In genomic region chr17:14225982-14226652, GRCm38 (mm10) we compare ENCODE assay signal across 21 mouse cellular contexts. TPM values are rescaled to one million over a fixed set of nuclear protein-coding genes. Genes with fewer than 3 reads are reported as not detected.
A peak's percentile ranks its signal among the peaks of the same experiment; 100 is the strongest.
DNase-seq lines count a peak whose midpoint lies in the region; ATAC-seq and TF ChIP-seq lines count a peak whose summit lies in the region.
"Had no signal": no experiment of that assay in that cellular context is flagged by ENCODE, and none has a peak within 500 bp of the region (broad histone marks: within the 10 kb centered on the region; RNA-seq: fewer than 3 reads in every experiment).

No protein-coding gene starts in this region.

- no peak overlapping the region for H3K4me2 ChIP-seq in forebrain, embryonic 11.5 days (ENCODE audit: low read depth, low read length, severe bottlenecking)
- H3K4me2 ChIP-seq in embryonic facial prominence, embryonic 12.5 days (replicated peaks) = no peak overlapping the region
- no peak overlapping the region; the same call in 1 of the 2 replicates for H3K4me2 ChIP-seq in intestine, postnatal 0 days (replicated peaks; ENCODE audit: low read depth)
- H3K4me2 ChIP-seq in stomach, postnatal 0 days (replicated peaks; ENCODE audit: low read depth) = no peak overlapping the region
- no peak overlapping the region for H3K4me2 ChIP-seq in heart, embryonic 12.5 days
- H3K4me2 ChIP-seq: embryonic facial prominence, embryonic 15.5 days; forebrain, embryonic 12.5 days; heart, embryonic 11.5 days had no signal

- no peaks in the 10 kb centered on the region for H3K27me3 ChIP-seq in forebrain, embryonic 11.5 days (ENCODE audit: control insufficient read depth, insufficient read depth, low read length)
- peaks cover 5% of the 10 kb centered on the region; the same call in 1 of the 2 replicates for H3K27me3 ChIP-seq in forebrain, embryonic 10.5 days (ENCODE audit: poor library complexity, severe bottlenecking)
- no peaks in the 10 kb centered on the region for H3K27me3 ChIP-seq in embryonic facial prominence, embryonic 12.5 days
- no peaks in the 10 kb centered on the region for H3K27me3 ChIP-seq in intestine, postnatal 0 days (replicated peaks; ENCODE audit: control insufficient read depth, insufficient read depth, low read length)
- H3K27me3 ChIP-seq in stomach, postnatal 0 days (ENCODE audit: control insufficient read depth, insufficient read depth, low read length) = no peaks in the 10 kb centered on the region
- H3K27me3 ChIP-seq in heart, embryonic 12.5 days (replicated peaks) = peaks cover 60% of the 10 kb centered on the region
- H3K27me3 ChIP-seq: embryonic facial prominence, embryonic 15.5 days; forebrain, embryonic 12.5 days had no signal

- 0 out of 2 replicates have a peak, but pooled peaks have one; percentile 33 for ATAC-seq in forebrain, embryonic 11.5 days (replicated peaks; ENCODE audit: low FRiP score)
- ATAC-seq in embryonic facial prominence, embryonic 12.5 days (ENCODE audit: insufficient number of reproducible peaks, insufficient read depth, low FRiP score, low TSS enrichment) = 0 out of 2 replicates have a peak, but pooled peaks have one; percentile 28
- peak; percentile 84 for ATAC-seq in intestine, postnatal 0 days
- ATAC-seq in stomach, postnatal 0 days (ENCODE audit: low FRiP score, low TSS enrichment) = peak; percentile 33
- no peak for ATAC-seq in heart, embryonic 12.5 days (ENCODE audit: insufficient number of reproducible peaks, low FRiP score)
- ATAC-seq: forebrain, embryonic 16.5 days; hindbrain, embryonic 16.5 days had no signal

- H3K4me3 ChIP-seq in forebrain, embryonic 11.5 days (ENCODE audit: low read depth, low read length) = no peak overlapping the region
- H3K4me3 ChIP-seq in forebrain, embryonic 10.5 days = no peak overlapping the region
- H3K4me3 ChIP-seq in embryonic facial prominence, embryonic 12.5 days = no peak overlapping the region
- no peak overlapping the region for H3K4me3 ChIP-seq in intestine, postnatal 0 days (ENCODE audit: low read depth, low read length)
- H3K4me3 ChIP-seq in stomach, postnatal 0 days (ENCODE audit: low read depth, low read length) = no peak overlapping the region
- no peak overlapping the region for H3K4me3 ChIP-seq in heart, embryonic 12.5 days
- H3K4me3 ChIP-seq: embryonic facial prominence, embryonic 15.5 days; erythroblast, embryonic 14.5 days; forebrain, embryonic 12.5 days; heart, adult 2 months; hindbrain, embryonic 10.5 days had no signal

- DNase-seq in forebrain, embryonic 11.5 days (ENCODE audit: low spot score) = peak; percentile 43
- DNase-seq in forebrain, embryonic 10.5 days (ENCODE audit: extremely low spot score, low spot score) = no peak
- no peak for DNase-seq in stomach, postnatal 0 days (ENCODE audit: low spot score)
- DNase-seq in left cerebral cortex, postnatal 25 days (ENCODE audit: low spot score in 2 of 2) = no peak
- DNase-seq: adrenal gland, postnatal 10 days; cerebellum, adult 11 months; cerebellum, adult 9-10 months; cerebellum, postnatal 25 days; gastrocnemius, postnatal 14 days; heart, adult 2 months had no signal

- H3K4me1 ChIP-seq in forebrain, embryonic 11.5 days (replicated peaks; ENCODE audit: control insufficient read depth, insufficient read depth, low read length) = no peaks in the 10 kb centered on the region
- H3K4me1 ChIP-seq in forebrain, embryonic 10.5 days = peaks cover 29% of the 10 kb centered on the region
- peaks cover 35% of the 10 kb centered on the region for H3K4me1 ChIP-seq in embryonic facial prominence, embryonic 12.5 days
- H3K4me1 ChIP-seq in intestine, postnatal 0 days (replicated peaks; ENCODE audit: control insufficient read depth, insufficient read depth, low read length) = no peaks in the 10 kb centered on the region; the same call in 1 of the 2 replicates
- H3K4me1 ChIP-seq in stomach, postnatal 0 days (replicated peaks; ENCODE audit: control insufficient read depth, insufficient read depth) = peaks cover 4% of the 10 kb centered on the region; the same call in 1 of the 2 replicates
- no peaks in the 10 kb centered on the region for H3K4me1 ChIP-seq in heart, embryonic 12.5 days (replicated peaks)

- no peak overlapping the region for H3K9ac ChIP-seq in forebrain, embryonic 11.5 days (ENCODE audit: low read length)
- no peak overlapping the region for H3K9ac ChIP-seq in embryonic facial prominence, embryonic 12.5 days
- no peak overlapping the region for H3K9ac ChIP-seq in intestine, postnatal 0 days (ENCODE audit: low read depth, low read length)
- no peak overlapping the region for H3K9ac ChIP-seq in stomach, postnatal 0 days (ENCODE audit: low read length)
- H3K9ac ChIP-seq in heart, embryonic 12.5 days = no peak overlapping the region
- H3K9ac ChIP-seq: embryonic facial prominence, embryonic 15.5 days; forebrain, embryonic 12.5 days had no signal

- intact Hi-C loops in left cerebral cortex, postnatal 25 days (cut with DNase I) = no loop called here

- no peak for TF ChIP-seq CTCF in intestine, postnatal 0 days (IDR thresholded peaks at IDR 0.05; ENCODE audit: low read depth)
- TF ChIP-seq CTCF in stomach, postnatal 0 days (IDR thresholded peaks at IDR 0.05; ENCODE audit: low read depth) = no peak

- no peaks in the 10 kb centered on the region for H3K9me3 ChIP-seq in forebrain, embryonic 11.5 days (ENCODE audit: control insufficient read depth, low read length)
- no peaks in the 10 kb centered on the region for H3K9me3 ChIP-seq in forebrain, embryonic 10.5 days
- no peaks in the 10 kb centered on the region for H3K9me3 ChIP-seq in embryonic facial prominence, embryonic 12.5 days
- H3K9me3 ChIP-seq in intestine, postnatal 0 days (ENCODE audit: control insufficient read depth) = no peaks in the 10 kb centered on the region
- H3K9me3 ChIP-seq in stomach, postnatal 0 days (ENCODE audit: control insufficient read depth, low read length) = no peaks in the 10 kb centered on the region
- no peaks in the 10 kb centered on the region for H3K9me3 ChIP-seq in heart, embryonic 12.5 days (replicated peaks)
- H3K9me3 ChIP-seq: embryonic facial prominence, embryonic 15.5 days; forebrain, embryonic 12.5 days; hindbrain, embryonic 10.5 days had no signal

- no peak overlapping the region for H3K27ac ChIP-seq in forebrain, embryonic 11.5 days (ENCODE audit: low read depth, low read length)
- H3K27ac ChIP-seq in forebrain, embryonic 10.5 days = no peak overlapping the region
- H3K27ac ChIP-seq in embryonic facial prominence, embryonic 12.5 days = no peak overlapping the region
- peak overlapping the region; percentile 86 for H3K27ac ChIP-seq in intestine, postnatal 0 days (ENCODE audit: low read depth, low read length)
- H3K27ac ChIP-seq in stomach, postnatal 0 days (replicated peaks) = no peak overlapping the region
- no peak overlapping the region for H3K27ac ChIP-seq in heart, embryonic 12.5 days (ENCODE audit: poor library complexity, severe bottlenecking)
- H3K27ac ChIP-seq: embryonic facial prominence, embryonic 15.5 days; forebrain, embryonic 12.5 days; heart, adult 2 months; hindbrain, embryonic 10.5 days had no signal

- 75% methylated on average over 9 of the region's 9 CpGs for WGBS in forebrain, embryonic 11.5 days
- WGBS in forebrain, embryonic 10.5 days = 76% methylated on average over 9 of the region's 9 CpGs
- WGBS in embryonic facial prominence, embryonic 12.5 days = 68% methylated on average over 9 of the region's 9 CpGs
- 41% methylated on average over 9 of the region's 9 CpGs for WGBS in intestine, postnatal 0 days
- WGBS in stomach, postnatal 0 days = 56% methylated on average over 9 of the region's 9 CpGs
- 51% methylated on average over 9 of the region's 9 CpGs for WGBS in heart, embryonic 12.5 days

- no peaks in the 10 kb centered on the region for H3K36me3 ChIP-seq in forebrain, embryonic 11.5 days (ENCODE audit: control insufficient read depth, insufficient read depth, low read length)
- H3K36me3 ChIP-seq in forebrain, embryonic 10.5 days (replicated peaks) = no peaks in the 10 kb centered on the region
- no peaks in the 10 kb centered on the region for H3K36me3 ChIP-seq in embryonic facial prominence, embryonic 12.5 days
- H3K36me3 ChIP-seq in intestine, postnatal 0 days (ENCODE audit: control insufficient read depth, insufficient read depth) = no peaks in the 10 kb centered on the region
- no peaks in the 10 kb centered on the region for H3K36me3 ChIP-seq in stomach, postnatal 0 days (ENCODE audit: control insufficient read depth, insufficient read depth, low read length)
- H3K36me3 ChIP-seq in heart, embryonic 12.5 days = no peaks in the 10 kb centered on the region
- H3K36me3 ChIP-seq: embryonic facial prominence, embryonic 15.5 days; forebrain, embryonic 12.5 days; hindbrain, embryonic 10.5 days had no signal

- no peak for TF ChIP-seq EP300 in stomach, postnatal 0 days (optimal IDR thresholded peaks at IDR 0.05)

RNA-seq across cellular contexts. Expression of gene Dact2, which starts 22.0 kb away (rescaled TPM):
- 0.37 and 0.73 TPM in 2 replicates for polyA plus RNA-seq in forebrain, embryonic 11.5 days (2014; fragmentation: Nextera tagmentation; extraction: Ambion mirVana)
- 0.33 and 0.52 TPM in 2 replicates for polyA plus RNA-seq in forebrain, embryonic 10.5 days (2016; fragmentation: Nextera tagmentation; extraction: Ambion mirVana)
- 1.9 and 2.5 TPM in 2 replicates for polyA plus RNA-seq in embryonic facial prominence, embryonic 12.5 days (2016; fragmentation: Nextera tagmentation; extraction: Ambion mirVana)
- 6.2 and 7.8 TPM in 2 replicates for polyA plus RNA-seq in intestine, postnatal 0 days (2015; fragmentation: Nextera tagmentation; extraction: Ambion mirVana)
- polyA plus RNA-seq in stomach, postnatal 0 days (2015; fragmentation: Nextera tagmentation; extraction: Ambion mirVana) = 1.6 and 1.8 TPM in 2 replicates
- 1.7 and 2.4 TPM in 2 replicates for polyA plus RNA-seq in heart, embryonic 12.5 days (2016; fragmentation: Nextera tagmentation; extraction: Ambion mirVana)
- 10 to 100 TPM; 80.7 to 87.1 TPM for total RNA-seq in left cerebral cortex, postnatal 25 days (2021)
- total RNA-seq: MEL had no signal
- polyA plus RNA-seq: erythroblast, embryonic 14.5 days had no signal

RNA-seq across cellular contexts. Expression of gene Smoc2, which starts 53.2 kb away (rescaled TPM):
- 8.2 and 10.3 TPM in 2 replicates for polyA plus RNA-seq in forebrain, embryonic 11.5 days (2014; fragmentation: Nextera tagmentation; extraction: Ambion mirVana)
- 3.0 and 3.8 TPM in 2 replicates for polyA plus RNA-seq in forebrain, embryonic 10.5 days (2016; fragmentation: Nextera tagmentation; extraction: Ambion mirVana)
- 126 and 128 TPM in 2 replicates for polyA plus RNA-seq in embryonic facial prominence, embryonic 12.5 days (2016; fragmentation: Nextera tagmentation; extraction: Ambion mirVana)
- 62.7 and 63.4 TPM in 2 replicates for polyA plus RNA-seq in intestine, postnatal 0 days (2015; fragmentation: Nextera tagmentation; extraction: Ambion mirVana)
- 58.6 and 59.2 TPM in 2 replicates for polyA plus RNA-seq in stomach, postnatal 0 days (2015; fragmentation: Nextera tagmentation; extraction: Ambion mirVana)
- polyA plus RNA-seq in heart, embryonic 12.5 days (2016; fragmentation: Nextera tagmentation; extraction: Ambion mirVana) = 30.7 and 31.4 TPM in 2 replicates
- 10 to 100 TPM; 10.1 to 12.3 TPM for total RNA-seq in left cerebral cortex, postnatal 25 days (2021)
- total RNA-seq: MEL had no signal
